In the genomic region with DNA sequence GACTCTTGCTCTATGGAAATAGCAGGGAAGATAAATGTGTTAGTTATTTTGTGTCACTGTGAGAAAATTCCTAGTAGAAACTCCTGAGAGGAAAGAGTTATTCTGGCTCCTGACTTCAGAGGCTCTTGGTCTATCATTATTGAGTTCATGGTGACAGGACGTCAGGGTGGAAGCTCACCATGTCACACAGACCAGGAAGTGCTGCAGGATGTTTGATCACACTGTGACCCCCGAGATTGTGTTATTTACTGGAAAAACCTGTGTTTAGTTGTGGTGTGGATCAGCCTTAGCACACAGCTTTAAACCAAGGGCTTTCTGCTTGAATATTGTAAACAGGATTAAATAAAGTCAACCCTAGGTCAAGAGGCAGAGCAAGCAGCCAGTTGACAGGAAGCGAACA, we compare ENCODE assay signal across 13 mouse cellular contexts.
A peak's percentile ranks its signal among the peaks of the same experiment; 100 is the strongest.
DNase-seq lines count a peak whose midpoint lies in the region; ATAC-seq and TF ChIP-seq lines count a peak whose summit lies in the region.
"Had no signal": no experiment of that assay in that cellular context is flagged by ENCODE, and none has a peak within 500 bp of the region (broad histone marks: within the 10 kb centered on the region; RNA-seq: fewer than 3 reads in every experiment).

No protein-coding gene starts in this region.

- H3K4me2 ChIP-seq in heart, postnatal 0 days (ENCODE audit: low read depth, low read length): no peak overlapping the region
- no peak overlapping the region for H3K4me2 ChIP-seq in heart, embryonic 12.5 days
- H3K4me2 ChIP-seq in forebrain, embryonic 11.5 days (ENCODE audit: low read depth, low read length, severe bottlenecking): no peak overlapping the region
- no peak overlapping the region for H3K4me2 ChIP-seq in hindbrain, embryonic 11.5 days (replicated peaks; ENCODE audit: low read depth, low read length)

- no peaks in the 10 kb centered on the region for H3K36me3 ChIP-seq in heart, postnatal 0 days (replicated peaks; ENCODE audit: control insufficient read depth, insufficient read depth, low read length)
- no peaks in the 10 kb centered on the region for H3K36me3 ChIP-seq in heart, embryonic 12.5 days
- no peaks in the 10 kb centered on the region for H3K36me3 ChIP-seq in forebrain, embryonic 11.5 days (ENCODE audit: control insufficient read depth, insufficient read depth, low read length)
- H3K36me3 ChIP-seq in hindbrain, embryonic 11.5 days (ENCODE audit: control insufficient read depth, insufficient read depth, low read length): no peaks in the 10 kb centered on the region
- H3K36me3 ChIP-seq: heart, embryonic 10.5 days; stomach, embryonic 15.5 days had no signal

- no peak for TF ChIP-seq CTCF in heart, postnatal 0 days (IDR thresholded peaks at IDR 0.05; ENCODE audit: low read depth)

- no peak for TF ChIP-seq EP300 in heart, postnatal 0 days (IDR thresholded peaks at IDR 0.05; ENCODE audit: low read depth)

- ATAC-seq in heart, postnatal 0 days (ENCODE audit: insufficient read depth, low read depth): no peak
- ATAC-seq in heart, embryonic 12.5 days (ENCODE audit: insufficient number of reproducible peaks, low FRiP score): no peak
- ATAC-seq in forebrain, embryonic 11.5 days (replicated peaks; ENCODE audit: low FRiP score): no peak
- ATAC-seq in hindbrain, embryonic 11.5 days (ENCODE audit: low FRiP score): no peak

- H3K4me3 ChIP-seq in heart, postnatal 0 days (ENCODE audit: low read depth, low read length): no peak overlapping the region
- H3K4me3 ChIP-seq in heart, embryonic 12.5 days: no peak overlapping the region
- H3K4me3 ChIP-seq in forebrain, embryonic 11.5 days (ENCODE audit: low read depth, low read length): no peak overlapping the region
- no peak overlapping the region for H3K4me3 ChIP-seq in hindbrain, embryonic 11.5 days (ENCODE audit: low read depth, low read length)
- H3K4me3 ChIP-seq: heart, embryonic 10.5 days; stomach, embryonic 15.5 days had no signal

- peak overlapping the region; percentile 77; the same call in 1 of the 2 replicates for H3K27ac ChIP-seq in heart, postnatal 0 days (ENCODE audit: low read depth)
- no peak overlapping the region for H3K27ac ChIP-seq in heart, embryonic 12.5 days (ENCODE audit: poor library complexity, severe bottlenecking)
- H3K27ac ChIP-seq in forebrain, embryonic 11.5 days (ENCODE audit: low read depth, low read length): peak overlapping the region; percentile 98
- H3K27ac ChIP-seq in hindbrain, embryonic 11.5 days (ENCODE audit: low read depth, low read length): peak overlapping the region; percentile 73; the same call in 1 of the 2 replicates
- H3K27ac ChIP-seq: stomach, embryonic 15.5 days had no signal

- H3K27me3 ChIP-seq in heart, postnatal 0 days (ENCODE audit: control insufficient read depth, insufficient read depth, low read length): no peaks in the 10 kb centered on the region
- no peaks in the 10 kb centered on the region for H3K27me3 ChIP-seq in heart, embryonic 12.5 days (replicated peaks)
- H3K27me3 ChIP-seq in forebrain, embryonic 11.5 days (ENCODE audit: control insufficient read depth, insufficient read depth, low read length): no peaks in the 10 kb centered on the region
- H3K27me3 ChIP-seq in hindbrain, embryonic 11.5 days (ENCODE audit: control insufficient read depth, insufficient read depth, low read length): no peaks in the 10 kb centered on the region
- H3K27me3 ChIP-seq: stomach, embryonic 15.5 days had no signal

- no peak overlapping the region for H3K9ac ChIP-seq in heart, postnatal 0 days (replicated peaks; ENCODE audit: low read depth, low read length)
- no peak overlapping the region for H3K9ac ChIP-seq in heart, embryonic 12.5 days
- no peak overlapping the region for H3K9ac ChIP-seq in forebrain, embryonic 11.5 days (ENCODE audit: low read length)
- H3K9ac ChIP-seq in hindbrain, embryonic 11.5 days (ENCODE audit: low read depth, low read length): no peak overlapping the region
- H3K9ac ChIP-seq: stomach, embryonic 15.5 days had no signal

- no peaks in the 10 kb centered on the region for H3K9me3 ChIP-seq in heart, postnatal 0 days (replicated peaks; ENCODE audit: control insufficient read depth, low read length)
- no peaks in the 10 kb centered on the region for H3K9me3 ChIP-seq in heart, embryonic 12.5 days (replicated peaks)
- peaks cover 2% of the 10 kb centered on the region; the same call in 1 of the 2 replicates for H3K9me3 ChIP-seq in forebrain, embryonic 11.5 days (ENCODE audit: control insufficient read depth, low read length)
- H3K9me3 ChIP-seq in hindbrain, embryonic 11.5 days (ENCODE audit: control insufficient read depth, low read length): no peaks in the 10 kb centered on the region
- H3K9me3 ChIP-seq: heart, embryonic 10.5 days; stomach, embryonic 15.5 days had no signal

- DNase-seq in heart, postnatal 0 days (ENCODE audit: low spot score): no peak
- DNase-seq in forebrain, embryonic 11.5 days (ENCODE audit: low spot score): no peak
- DNase-seq in hindbrain, embryonic 11.5 days (ENCODE audit: low spot score): no peak
- DNase-seq in lung, postnatal 4 days: peak; percentile 13 to 47
- DNase-seq in thymus, postnatal 0 days (ENCODE audit: low spot score): no peak
- no peak for DNase-seq in adipocyte (ENCODE audit: low spot score)
- DNase-seq in natural killer cell, adult 2 months (ENCODE audit: low spot score in 2 of 2): no peak
- DNase-seq: adrenal gland, postnatal 10 days; cerebellum, postnatal 10 days; kidney, adult 9 months had no signal

- 57% methylated on average over 3 of the region's 3 CpGs for WGBS in heart, postnatal 0 days
- WGBS in heart, embryonic 12.5 days: 48% methylated on average over 3 of the region's 3 CpGs
- WGBS in forebrain, embryonic 11.5 days: 42% methylated on average over 3 of the region's 3 CpGs
- WGBS in hindbrain, embryonic 11.5 days: 63% methylated on average over 3 of the region's 3 CpGs

- peaks cover 27% of the 10 kb centered on the region for H3K4me1 ChIP-seq in heart, postnatal 0 days (ENCODE audit: control insufficient read depth, insufficient read depth)
- H3K4me1 ChIP-seq in heart, embryonic 12.5 days (replicated peaks): peaks cover 20% of the 10 kb centered on the region
- peaks cover 5% of the 10 kb centered on the region; the same call in 1 of the 2 replicates for H3K4me1 ChIP-seq in forebrain, embryonic 11.5 days (replicated peaks; ENCODE audit: control insufficient read depth, insufficient read depth, low read length)
- no peaks in the 10 kb centered on the region for H3K4me1 ChIP-seq in hindbrain, embryonic 11.5 days (replicated peaks; ENCODE audit: control insufficient read depth, insufficient read depth, low read length)

Comparison
In these comparisons a context has a peak if more than half of its experiments do, and no peak if none do; other contexts are left out.
1. DNase-seq: peak in lung, postnatal 4 days (2 of 2); none in heart, postnatal 0 days (single experiment), forebrain, embryonic 11.5 days (single experiment), hindbrain, embryonic 11.5 days (single experiment), thymus, postnatal 0 days (single experiment), adipocyte (single experiment) and natural killer cell, adult 2 months (0 of 2).